In the genomic region with DNA sequence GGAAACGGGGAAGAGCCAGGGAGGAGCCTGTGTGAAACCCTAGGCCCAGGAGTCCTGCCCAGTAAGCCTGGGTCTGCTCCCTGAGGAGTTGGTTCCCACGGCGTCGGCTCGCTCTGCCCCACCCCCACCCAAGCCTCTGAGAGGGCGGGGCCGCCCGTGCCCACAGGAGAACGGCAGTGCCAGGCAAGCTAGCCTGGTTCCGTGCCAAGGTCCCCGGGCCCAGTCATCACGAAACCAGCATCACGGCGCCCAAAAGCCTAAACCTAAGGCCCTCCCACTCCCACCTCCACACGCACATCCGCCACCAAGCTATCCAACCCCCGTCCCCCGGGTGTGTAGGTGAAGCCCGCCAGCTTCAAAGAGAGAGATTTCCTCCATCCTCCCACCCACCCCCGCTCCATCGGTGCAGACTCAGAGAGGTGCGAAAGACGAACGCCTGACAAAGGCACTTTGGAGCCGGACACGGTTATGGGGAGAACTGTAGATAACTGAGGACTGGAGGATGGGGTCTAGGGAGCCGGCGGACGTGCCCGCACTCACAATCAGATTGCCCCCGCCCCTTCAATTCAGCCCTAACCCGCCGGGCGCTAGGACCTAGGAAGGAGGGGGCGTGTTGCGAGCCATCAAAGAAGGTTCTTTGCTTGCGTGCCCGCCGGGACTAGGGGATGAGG, we compare ENCODE assay signal across 8 mouse cellular contexts. TPM values are rescaled to one million over a fixed set of nuclear protein-coding genes. Genes with fewer than 3 reads are reported as not detected.
DNase-seq lines count a peak whose midpoint lies in the region; ATAC-seq and TF ChIP-seq lines count a peak whose summit lies in the region.

No protein-coding gene starts in this region.

- H3K4me3 ChIP-seq in cortical plate, adult 2 months (ENCODE audit: insufficient read depth, low read length) = peak overlapping the region; percentile 88
- peak overlapping the region; percentile 86 for H3K4me3 ChIP-seq in gastrocnemius, adult 2 months

- 0 out of 2 replicates have a peak, but pooled peaks have one; percentile 19 for TF ChIP-seq POLR2A in cortical plate, adult 2 months (IDR thresholded peaks at IDR 0.05; ENCODE audit: extremely low read depth, insufficient read depth, low read length)

- peaks cover 6% of the 10 kb centered on the region for H3K4me1 ChIP-seq in cortical plate, adult 2 months (ENCODE audit: control insufficient read depth, insufficient read depth, low read length)

- TF ChIP-seq CTCF in cortical plate, adult 2 months (IDR thresholded peaks at IDR 0.05; ENCODE audit: extremely low read depth, insufficient read depth, low read length) = no peak
- no peak for TF ChIP-seq CTCF in gastrocnemius, adult 2 months (IDR thresholded peaks at IDR 0.05)

- H3K27ac ChIP-seq in cortical plate, adult 2 months (ENCODE audit: insufficient read depth, low read length) = peak overlapping the region; percentile 97
- peak overlapping the region; percentile 74 for H3K27ac ChIP-seq in gastrocnemius, adult 2 months

- DNase-seq in gastrocnemius, adult 2 months = peak; percentile 65
- peak; percentile 96 for DNase-seq in induced T-regulatory cell, adult 2 months (ENCODE audit: low read depth)
- peak; percentile 77 to 92 for DNase-seq in left cerebral cortex, adult 8-10 months (ENCODE audit: low spot score in 2 of 2)
- peak; percentile 81 to 87 for DNase-seq in right cerebral cortex, adult 2 months (ENCODE audit: low spot score in 2 of 2)
- DNase-seq in urinary bladder, postnatal 10 days (ENCODE audit: low spot score) = peak; percentile 24

- peak; percentile 83 for ATAC-seq in activated CD4-positive, CD25-positive, alpha-beta regulatory T cell, adult 4 months
- peak; percentile 19; the same call in 1 of the 2 replicates for ATAC-seq in megakaryocyte, adult 5-6 weeks (ENCODE audit: poor library complexity, severe bottlenecking)

- intact Hi-C loops in gastrocnemius, adult 2 months (cut with DNase I) = no loop called here

RNA-seq across cellular contexts. Expression of gene Mpp2, which starts 1.1 kb away (rescaled TPM):
- polyA plus RNA-seq in activated CD4-positive, CD25-positive, alpha-beta regulatory T cell, adult 4 months (2017; shearing (Covaris generic)) = 1 to 10 TPM; 2.5 to 3.7 TPM
- 128 and 133 TPM in 2 replicates for polyA plus RNA-seq in cortical plate, adult 2 months (2012; rRNA removed)
- 1 to 10 TPM; 1.2 TPM for total RNA-seq in gastrocnemius, adult 2 months (2021)
- 100 to 1,000 TPM; 126 to 142 (median 135) TPM for total RNA-seq in left cerebral cortex, adult 8-10 months (2022)
- total RNA-seq in megakaryocyte, adult 5-6 weeks (2015) = 0.02 and 0.57 TPM in 2 replicates
- total RNA-seq in megakaryocyte, adult 5-6 weeks (2017) = 0.11 TPM in 1 of 2 replicates, not detected in the other

RNA-seq across cellular contexts. Expression of gene Ppy, which starts 13.9 kb away (rescaled TPM):
- polyA plus RNA-seq in activated CD4-positive, CD25-positive, alpha-beta regulatory T cell, adult 4 months (2017; shearing (Covaris generic)) = not detected
- polyA plus RNA-seq in cortical plate, adult 2 months (2012; rRNA removed) = not detected in 2 replicates
- total RNA-seq in gastrocnemius, adult 2 months (2021) = not detected
- total RNA-seq in left cerebral cortex, adult 8-10 months (2022) = not detected
- not detected in 2 replicates for total RNA-seq in megakaryocyte, adult 5-6 weeks (2015)
- total RNA-seq in megakaryocyte, adult 5-6 weeks (2017) = not detected in 2 replicates

RNA-seq across cellular contexts. Expression of gene Pyy, which starts 20.4 kb away (rescaled TPM):
- polyA plus RNA-seq in activated CD4-positive, CD25-positive, alpha-beta regulatory T cell, adult 4 months (2017; shearing (Covaris generic)) = not detected
- not detected in 2 replicates for polyA plus RNA-seq in cortical plate, adult 2 months (2012; rRNA removed)
- not detected for total RNA-seq in gastrocnemius, adult 2 months (2021)
- total RNA-seq in left cerebral cortex, adult 8-10 months (2022) = not detected
- not detected in 2 replicates for total RNA-seq in megakaryocyte, adult 5-6 weeks (2015)
- total RNA-seq in megakaryocyte, adult 5-6 weeks (2017) = not detected in 2 replicates

RNA-seq across cellular contexts. Expression of gene Cd300lg, which starts 45.9 kb away (rescaled TPM):
- under 1 TPM in 1 of 2 experiments, not detected in 1; 0.13 TPM for polyA plus RNA-seq in activated CD4-positive, CD25-positive, alpha-beta regulatory T cell, adult 4 months (2017; shearing (Covaris generic))
- 0.15 and 0.19 TPM in 2 replicates for polyA plus RNA-seq in cortical plate, adult 2 months (2012; rRNA removed)
- total RNA-seq in gastrocnemius, adult 2 months (2021) = 10 to 100 TPM; 17.6 to 18.9 TPM
- under 1 TPM in 3 of 4 experiments, not detected in 1; 0.15 to 0.18 (median 0.17) TPM for total RNA-seq in left cerebral cortex, adult 8-10 months (2022)
- total RNA-seq in megakaryocyte, adult 5-6 weeks (2015) = 56.1 and 63.1 TPM in 2 replicates
- total RNA-seq in megakaryocyte, adult 5-6 weeks (2017) = 37.9 and 40.4 TPM in 2 replicates

RNA-seq across cellular contexts. Expression of gene Nags, which starts 58.1 kb away (rescaled TPM):
- not detected for polyA plus RNA-seq in activated CD4-positive, CD25-positive, alpha-beta regulatory T cell, adult 4 months (2017; shearing (Covaris generic))
- 0.04 and 0.08 TPM in 2 replicates for polyA plus RNA-seq in cortical plate, adult 2 months (2012; rRNA removed)
- not detected for total RNA-seq in gastrocnemius, adult 2 months (2021)
- under 1 TPM in 1 of 4 experiments, not detected in 3; 0.18 TPM for total RNA-seq in left cerebral cortex, adult 8-10 months (2022)
- total RNA-seq in megakaryocyte, adult 5-6 weeks (2015) = not detected in 2 replicates
- total RNA-seq in megakaryocyte, adult 5-6 weeks (2017) = not detected in 2 replicates

Comparison
In these comparisons a context has a peak if more than half of its experiments do, and no peak if none do; other contexts are left out.
1. Peak in every context shown above with its lines: DNase-seq, ATAC-seq, H3K4me3 ChIP-seq and H3K27ac ChIP-seq.
2. DNase-seq: peak in every context shown above with its lines; median percentile 96 in induced T-regulatory cell, adult 2 months; 84 in left cerebral cortex, adult 8-10 months; 84 in right cerebral cortex, adult 2 months; 65 in gastrocnemius, adult 2 months; 24 in urinary bladder, postnatal 10 days.
3. RNA of gene Mpp2, which starts 1.1 kb away (total RNA-seq): 126 to 142 TPM in left cerebral cortex, adult 8-10 months; 1.2 TPM in gastrocnemius, adult 2 months and 0.02 to 0.57 TPM in megakaryocyte, adult 5-6 weeks; every median in the first group is over 10 times any median in the second.